Mouse (Mus musculus): ENCODE measurements around the gene Cpsf6. TPM values are rescaled to one million over a fixed set of nuclear protein-coding genes. Genes with fewer than 3 reads are reported as not detected.

Gene Cpsf6
- polyA plus RNA-seq, 1 experiment from 2014 or later: 144 TPM

GRCm38 (mm10) chr10:117411716-117412473 lies 32.1 kb upstream of the Cpsf6 start:
- Histone ChIP-seq H3K9ac (no peak overlapping the region), H3K4me3 (no peak overlapping the region), H3K36me3 (no peaks in the 10 kb centered on the region), H3K4me2 (no peak overlapping the region), H3K4me1 (replicated peaks) (peaks cover 6% of the 10 kb centered on the region), H3K27ac (replicated peaks) (no peak overlapping the region), H3K9me3 (no peaks in the 10 kb centered on the region), H3K27me3 (no peaks in the 10 kb centered on the region)
- 35% methylated on average over 16 of the region's 16 CpGs for WGBS
- ATAC-seq (ENCODE audit: low read depth): no peak

- no peak for ATAC-seq (ENCODE audit: low read depth)
- Histone ChIP-seq H3K27ac (replicated peaks) (no peak overlapping the region), H3K9me3 (no peaks in the 10 kb centered on the region), H3K4me2 (no peak overlapping the region), H3K4me1 (replicated peaks) (peaks cover 6% of the 10 kb centered on the region), H3K36me3 (no peaks in the 10 kb centered on the region), H3K27me3 (no peaks in the 10 kb centered on the region), H3K4me3 (no peak overlapping the region), H3K9ac (no peak overlapping the region)
- 62% methylated on average over 6 of the region's 6 CpGs for WGBS
Measured at GRCm38 (mm10) chr10:117411131-117411530, 31.3 kb upstream of the Cpsf6 start.

GRCm38 (mm10) chr10:117410481-117411048 lies 30.8 kb upstream of the Cpsf6 start:
- WGBS: 84% methylated on average over 6 of the region's 6 CpGs
- Histone ChIP-seq H3K4me3 (no peak overlapping the region), H3K27ac (replicated peaks) (no peak overlapping the region), H3K9ac (no peak overlapping the region), H3K27me3 (no peaks in the 10 kb centered on the region), H3K36me3 (no peaks in the 10 kb centered on the region), H3K4me1 (replicated peaks) (peaks cover 6% of the 10 kb centered on the region), H3K4me2 (no peak overlapping the region), H3K9me3 (no peaks in the 10 kb centered on the region)
- ATAC-seq (ENCODE audit: low read depth): no peak

GRCm38 (mm10) chr10:117409373-117410354 lies 29.8 kb upstream of the Cpsf6 start:
- Histone ChIP-seq H3K4me3 (no peak overlapping the region), H3K27ac (replicated peaks) (no peak overlapping the region), H3K27me3 (no peaks in the 10 kb centered on the region), H3K4me2 (no peak overlapping the region), H3K4me1 (replicated peaks) (peaks cover 6% of the 10 kb centered on the region), H3K9ac (no peak overlapping the region), H3K9me3 (no peaks in the 10 kb centered on the region), H3K36me3 (no peaks in the 10 kb centered on the region)
- 82% methylated on average over 21 of the region's 21 CpGs for WGBS
- ATAC-seq (ENCODE audit: low read depth): no peak

DNA sequence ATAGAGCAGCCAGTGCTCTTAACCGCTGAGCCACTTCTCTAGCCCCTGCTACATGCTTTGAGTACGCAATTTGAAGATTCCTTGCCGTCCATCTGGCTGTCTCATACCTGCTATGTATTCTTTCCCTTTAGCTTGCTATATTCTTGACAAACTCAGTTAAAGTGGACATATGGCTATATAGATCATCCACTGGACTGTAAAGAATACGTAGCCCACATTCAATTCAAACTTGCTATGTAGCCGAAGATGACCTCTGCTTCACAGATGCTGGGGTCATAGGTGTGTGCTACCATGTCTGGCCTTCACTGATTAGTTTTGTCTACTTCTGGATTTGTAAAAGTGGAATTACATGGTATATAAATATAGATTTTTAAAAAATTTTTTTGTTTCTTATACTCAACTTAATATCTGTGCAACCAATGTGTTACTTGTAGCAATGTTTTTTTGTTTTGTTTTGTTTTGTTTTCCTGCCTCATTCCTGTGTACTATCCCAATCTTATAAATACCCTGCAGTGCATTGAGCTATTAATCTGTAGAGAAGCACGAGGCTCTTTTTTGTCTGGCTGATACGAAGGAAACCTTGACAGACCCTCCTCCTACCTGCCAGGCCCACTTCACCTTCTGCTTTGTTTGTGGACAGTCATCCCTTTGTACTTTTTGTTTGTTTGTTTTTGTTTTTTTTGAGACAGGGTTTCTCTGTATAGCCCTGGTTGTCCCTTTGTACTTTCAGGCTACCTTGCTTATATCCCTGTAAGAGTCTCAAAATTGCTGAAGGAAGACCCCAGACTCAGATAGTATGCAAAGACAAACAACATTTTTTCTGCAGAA lies 28.9 kb upstream of the Cpsf6 start:
- no peak for ATAC-seq (ENCODE audit: low read depth)
- Histone ChIP-seq H3K27ac (replicated peaks) (no peak overlapping the region), H3K4me2 (no peak overlapping the region), H3K9me3 (no peaks in the 10 kb centered on the region), H3K4me3 (no peak overlapping the region), H3K27me3 (no peaks in the 10 kb centered on the region), H3K4me1 (replicated peaks) (peaks cover 2% of the 10 kb centered on the region), H3K9ac (no peak overlapping the region), H3K36me3 (no peaks in the 10 kb centered on the region)
- WGBS: 86% methylated on average over 7 of the region's 7 CpGs

GRCm38 (mm10) chr10:117407734-117408288 lies 28.0 kb upstream of the Cpsf6 start:
- no peaks in the 10 kb centered on the region for H3K9me3 ChIP-seq
- H3K36me3 ChIP-seq: no peaks in the 10 kb centered on the region
- peaks cover 7% of the 10 kb centered on the region for H3K4me1 ChIP-seq (replicated peaks)
- H3K27me3 ChIP-seq: no peaks in the 10 kb centered on the region
- no peak for ATAC-seq (ENCODE audit: low read depth)
- no peak overlapping the region for H3K4me2 ChIP-seq
- H3K4me3 ChIP-seq: no peak overlapping the region
- WGBS: 80% methylated on average over 4 of the region's 4 CpGs
- H3K27ac ChIP-seq (replicated peaks): no peak overlapping the region
- H3K9ac ChIP-seq: no peak overlapping the region

- Histone ChIP-seq H3K27ac (replicated peaks) (no peak overlapping the region), H3K4me2 (no peak overlapping the region), H3K27me3 (no peaks in the 10 kb centered on the region), H3K9ac (no peak overlapping the region), H3K4me3 (no peak overlapping the region), H3K9me3 (no peaks in the 10 kb centered on the region), H3K36me3 (no peaks in the 10 kb centered on the region), H3K4me1 (replicated peaks) (peaks cover 11% of the 10 kb centered on the region)
- ATAC-seq (ENCODE audit: low read depth): no peak
- WGBS: 83% methylated on average over 8 of the region's 8 CpGs
Measured at GRCm38 (mm10) chr10:117406843-117407733, 27.3 kb upstream of the Cpsf6 start.

- H3K4me2 ChIP-seq: no peak overlapping the region
- no peaks in the 10 kb centered on the region for H3K36me3 ChIP-seq
- no peak overlapping the region for H3K9ac ChIP-seq
- no peaks in the 10 kb centered on the region for H3K27me3 ChIP-seq
- WGBS: 81% methylated on average over 5 of the region's 5 CpGs
- no peak overlapping the region for H3K4me3 ChIP-seq
- no peaks in the 10 kb centered on the region for H3K9me3 ChIP-seq
- peaks cover 11% of the 10 kb centered on the region for H3K4me1 ChIP-seq (replicated peaks)
- no peak for ATAC-seq (ENCODE audit: low read depth)
- H3K27ac ChIP-seq (replicated peaks): no peak overlapping the region
Measured at GRCm38 (mm10) chr10:117406283-117406588, 26.4 kb upstream of the Cpsf6 start.

GRCm38 (mm10) chr10:117405526-117406282 lies 25.9 kb upstream of the Cpsf6 start:
- Histone ChIP-seq H3K36me3 (no peaks in the 10 kb centered on the region), H3K9ac (no peak overlapping the region), H3K4me2 (no peak overlapping the region), H3K4me1 (replicated peaks) (peaks cover 11% of the 10 kb centered on the region), H3K4me3 (no peak overlapping the region), H3K27ac (replicated peaks) (no peak overlapping the region), H3K9me3 (no peaks in the 10 kb centered on the region), H3K27me3 (no peaks in the 10 kb centered on the region)
- ATAC-seq (ENCODE audit: low read depth): no peak
- WGBS: 88% methylated on average over 6 of the region's 6 CpGs

DNA sequence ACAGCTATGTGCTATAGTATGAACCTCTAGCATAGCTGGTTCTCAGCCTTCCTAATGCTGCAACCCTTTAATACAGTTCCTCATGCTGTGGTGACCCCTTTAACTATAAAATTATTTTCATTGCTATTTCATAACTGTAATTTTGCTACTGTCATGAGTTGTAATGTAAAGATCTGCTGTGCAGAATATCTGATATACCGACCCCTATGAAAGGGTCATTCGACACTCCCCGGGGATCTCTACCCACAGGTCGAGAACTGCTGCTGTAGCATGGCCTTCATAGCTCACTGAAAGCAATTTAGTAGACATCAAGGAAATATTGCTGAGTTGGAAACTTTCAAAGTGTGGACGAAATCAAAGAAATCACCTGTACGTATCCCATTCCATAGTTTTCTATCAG lies 24.6 kb upstream of the Cpsf6 start:
- Histone ChIP-seq H3K9me3 (no peaks in the 10 kb centered on the region), H3K9ac (no peak overlapping the region), H3K4me1 (replicated peaks) (peaks cover 11% of the 10 kb centered on the region), H3K27ac (replicated peaks) (no peak overlapping the region), H3K4me2 (no peak overlapping the region), H3K36me3 (no peaks in the 10 kb centered on the region), H3K4me3 (no peak overlapping the region), H3K27me3 (no peaks in the 10 kb centered on the region)
- 89% methylated on average over 6 of the region's 6 CpGs for WGBS
- ATAC-seq (ENCODE audit: low read depth): no peak
